Mouse (Mus musculus) thymus, postnatal 25 days (tissue): ENCODE data around the gene Psmd13.

Source experiments
- DNase-seq: peaks from one replicate; pipeline ENCODE4 v3.0.0; 2022

Gene Psmd13

DNA sequence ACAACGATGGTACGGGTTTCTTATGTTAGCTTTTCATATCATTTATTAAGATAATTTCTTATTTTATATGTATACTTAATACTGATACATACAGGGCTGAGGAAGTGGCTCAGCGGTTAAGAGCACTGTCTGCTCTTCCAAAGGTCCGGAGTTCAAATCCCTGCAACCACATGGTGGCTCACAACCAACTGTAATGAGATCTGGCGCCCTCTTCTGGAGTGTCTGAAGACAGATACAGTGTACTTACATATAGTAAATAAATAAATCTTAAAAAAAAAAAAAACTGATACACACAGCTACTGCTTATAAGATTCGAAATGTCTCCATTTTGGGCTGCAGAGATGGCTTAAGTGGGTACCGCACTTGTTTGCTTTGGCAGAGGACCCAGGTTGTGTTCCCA lies 25.9 kb downstream of the Psmd13 start:
- DNase-seq = no peak

GRCm38 (mm10) chr7:140908181-140908580 lies 26.4 kb downstream of the Psmd13 start:
- no peak for DNase-seq

GRCm38 (mm10) chr7:140908634-140909107 lies 26.9 kb downstream of the Psmd13 start:
- peak; percentile 78 for DNase-seq

GRCm38 (mm10) chr7:140912293-140912692 lies 30.5 kb downstream of the Psmd13 start:
- DNase-seq = no peak

GRCm38 (mm10) chr7:140912846-140913482 lies 31.2 kb downstream of the Psmd13 start:
- no peak for DNase-seq

DNA sequence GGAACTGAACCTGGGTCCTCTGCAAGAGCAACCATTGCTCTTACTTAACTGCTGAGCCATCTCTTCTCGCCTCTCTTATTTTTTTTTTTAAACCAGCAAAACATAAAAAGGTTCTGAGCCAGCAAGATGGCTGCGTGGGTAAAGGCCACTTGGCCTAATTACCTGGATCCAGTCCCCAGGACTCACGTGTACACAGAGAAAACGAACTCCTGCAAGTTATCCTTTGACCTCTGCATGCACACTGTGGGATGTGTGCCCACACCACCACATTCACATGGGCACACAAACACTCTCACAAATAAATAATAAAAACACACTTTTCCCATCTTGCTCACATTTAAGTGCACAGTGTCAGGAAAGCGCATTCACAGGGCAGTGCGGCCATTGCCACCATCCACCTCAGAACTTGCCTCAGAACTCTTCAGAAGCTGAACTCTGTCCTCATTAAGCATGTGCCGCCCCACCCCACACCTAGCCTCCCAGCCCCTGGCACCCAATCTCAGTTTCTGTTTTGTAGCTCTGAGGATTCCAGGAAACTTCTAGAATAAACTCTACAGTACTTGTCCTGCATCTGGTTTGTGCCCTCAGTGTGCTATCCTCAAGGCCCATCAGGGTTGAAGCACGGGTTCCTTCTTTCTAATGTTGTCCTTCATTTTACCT lies 32.4 kb downstream of the Psmd13 start:
- DNase-seq = no peak

GRCm38 (mm10) chr7:140919911-140920310 lies 38.1 kb downstream of the Psmd13 start:
- DNase-seq = no peak

- DNase-seq = no peak
These were observed 38.8 kb downstream of the Psmd13 start, which contains the start of gene Nlrp6 for GRCm38 (mm10) chr7:140920418-140921029. Gene Nlrp6, plus strand, starts transcription at chr7:140920902.

DNA sequence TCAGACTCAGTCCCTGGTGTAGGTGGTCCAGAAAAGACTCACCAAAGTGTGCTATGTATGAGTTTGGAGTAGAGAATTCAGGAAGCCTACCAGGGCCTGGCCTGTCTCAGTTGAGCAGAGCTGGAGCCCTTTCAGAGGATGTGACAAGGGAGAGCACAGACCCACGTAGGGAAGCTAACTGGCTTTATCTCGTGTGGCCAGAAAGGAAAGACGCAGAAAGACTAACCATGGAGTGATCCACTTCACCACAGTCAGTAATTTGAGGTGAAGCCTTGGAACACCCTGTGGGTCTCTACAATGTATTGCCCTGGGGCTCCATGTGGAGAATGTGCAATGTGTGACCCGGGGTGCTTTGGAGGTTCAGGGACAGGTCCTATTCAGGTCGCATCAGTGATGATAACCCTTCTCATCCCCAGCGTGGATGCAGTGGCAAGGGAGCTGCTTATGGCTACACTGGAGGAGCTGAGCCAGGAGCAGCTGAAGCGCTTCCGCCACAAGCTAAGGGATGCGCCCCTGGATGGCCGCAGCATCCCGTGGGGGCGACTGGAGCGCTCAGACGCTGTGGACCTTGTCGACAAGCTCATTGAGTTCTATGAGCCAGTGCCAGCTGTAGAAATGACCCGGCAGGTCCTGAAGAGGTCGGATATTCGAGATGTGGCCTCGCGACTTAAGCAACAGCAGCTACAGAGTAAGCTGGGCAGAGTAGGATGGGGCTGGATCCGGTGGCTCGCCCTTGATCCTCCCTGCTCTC lies 39.6 kb downstream of the Psmd13 start:
- DNase-seq = no peak

DNA sequence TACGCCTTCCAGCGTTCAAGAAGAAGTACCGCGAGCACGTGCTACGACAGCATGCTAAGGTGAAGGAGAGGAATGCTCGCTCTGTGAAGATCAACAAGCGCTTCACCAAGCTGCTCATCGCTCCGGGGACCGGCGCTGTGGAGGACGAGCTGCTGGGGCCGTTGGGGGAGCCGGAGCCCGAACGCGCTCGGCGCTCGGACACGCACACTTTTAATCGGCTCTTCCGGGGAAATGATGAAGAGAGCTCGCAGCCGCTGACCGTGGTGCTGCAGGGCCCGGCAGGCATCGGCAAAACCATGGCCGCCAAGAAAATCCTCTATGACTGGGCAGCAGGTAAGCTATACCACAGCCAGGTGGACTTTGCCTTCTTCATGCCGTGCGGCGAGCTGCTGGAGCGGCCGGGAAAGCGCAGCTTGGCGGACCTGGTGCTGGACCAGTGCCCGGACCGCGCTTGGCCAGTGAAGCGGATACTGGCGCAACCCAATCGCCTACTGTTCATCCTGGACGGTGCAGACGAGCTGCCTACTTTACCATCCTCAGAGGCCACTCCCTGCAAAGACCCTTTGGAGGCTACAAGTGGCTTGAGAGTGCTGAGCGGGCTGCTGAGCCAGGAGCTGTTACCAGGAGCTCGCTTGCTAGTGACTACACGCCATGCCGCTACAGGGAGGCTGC lies 40.8 kb downstream of the Psmd13 start:
- no peak for DNase-seq

DNA sequence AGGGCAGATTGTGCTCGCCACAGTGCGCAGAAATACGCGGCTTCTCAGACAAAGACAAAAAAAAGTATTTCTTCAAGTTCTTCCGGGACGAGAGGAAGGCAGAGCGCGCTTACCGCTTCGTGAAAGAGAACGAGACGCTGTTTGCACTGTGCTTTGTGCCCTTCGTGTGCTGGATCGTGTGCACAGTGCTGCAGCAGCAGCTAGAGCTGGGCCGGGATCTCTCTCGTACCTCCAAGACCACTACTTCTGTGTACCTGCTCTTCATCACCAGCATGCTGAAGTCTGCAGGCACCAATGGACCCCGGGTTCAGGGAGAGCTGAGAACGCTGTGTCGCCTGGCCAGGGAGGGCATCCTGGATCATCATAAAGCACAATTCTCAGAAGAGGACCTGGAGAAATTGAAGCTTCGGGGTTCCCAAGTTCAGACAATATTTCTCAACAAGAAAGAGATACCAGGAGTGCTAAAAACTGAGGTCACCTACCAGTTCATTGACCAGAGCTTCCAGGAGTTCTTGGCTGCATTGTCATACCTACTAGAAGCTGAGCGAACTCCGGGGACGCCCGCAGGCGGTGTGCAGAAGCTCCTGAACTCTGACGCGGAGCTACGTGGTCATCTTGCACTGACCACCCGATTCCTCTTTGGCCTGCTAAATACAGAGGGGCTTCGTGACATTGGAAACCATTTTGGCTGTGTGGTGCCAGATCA lies 41.5 kb downstream of the Psmd13 start:
- peak; percentile 12 for DNase-seq

DNA sequence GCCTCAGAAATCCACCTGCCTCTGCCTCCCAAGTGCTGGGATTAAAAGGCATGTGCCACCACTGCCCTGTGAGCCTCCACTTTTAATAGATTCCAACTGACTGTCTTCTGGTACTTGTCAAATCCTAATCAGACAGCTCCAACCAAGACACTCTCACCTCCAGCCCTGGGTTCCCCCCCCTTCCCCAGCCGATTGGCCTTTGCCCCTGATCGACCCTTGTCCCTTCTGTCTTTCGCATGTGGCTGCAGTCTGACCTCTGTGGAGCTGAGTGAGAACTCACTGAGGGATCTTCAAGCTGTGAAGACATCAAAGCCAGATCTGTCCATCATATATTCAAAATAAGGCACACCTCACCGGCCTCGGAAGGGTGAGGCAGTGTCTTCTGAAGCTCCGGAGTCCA lies 45.4 kb downstream of the Psmd13 start:
- no peak for DNase-seq

GRCm38 (mm10) chr7:140938436-140938835 lies 56.7 kb downstream of the Psmd13 start:
- peak; percentile 34 for DNase-seq

- DNase-seq = no peak
These were observed 57.1 kb downstream of the Psmd13 start for GRCm38 (mm10) chr7:140938896-140939295.

GRCm38 (mm10) chr7:140939669-140940171 lies 58.0 kb downstream of the Psmd13 start:
- DNase-seq = no peak

DNA sequence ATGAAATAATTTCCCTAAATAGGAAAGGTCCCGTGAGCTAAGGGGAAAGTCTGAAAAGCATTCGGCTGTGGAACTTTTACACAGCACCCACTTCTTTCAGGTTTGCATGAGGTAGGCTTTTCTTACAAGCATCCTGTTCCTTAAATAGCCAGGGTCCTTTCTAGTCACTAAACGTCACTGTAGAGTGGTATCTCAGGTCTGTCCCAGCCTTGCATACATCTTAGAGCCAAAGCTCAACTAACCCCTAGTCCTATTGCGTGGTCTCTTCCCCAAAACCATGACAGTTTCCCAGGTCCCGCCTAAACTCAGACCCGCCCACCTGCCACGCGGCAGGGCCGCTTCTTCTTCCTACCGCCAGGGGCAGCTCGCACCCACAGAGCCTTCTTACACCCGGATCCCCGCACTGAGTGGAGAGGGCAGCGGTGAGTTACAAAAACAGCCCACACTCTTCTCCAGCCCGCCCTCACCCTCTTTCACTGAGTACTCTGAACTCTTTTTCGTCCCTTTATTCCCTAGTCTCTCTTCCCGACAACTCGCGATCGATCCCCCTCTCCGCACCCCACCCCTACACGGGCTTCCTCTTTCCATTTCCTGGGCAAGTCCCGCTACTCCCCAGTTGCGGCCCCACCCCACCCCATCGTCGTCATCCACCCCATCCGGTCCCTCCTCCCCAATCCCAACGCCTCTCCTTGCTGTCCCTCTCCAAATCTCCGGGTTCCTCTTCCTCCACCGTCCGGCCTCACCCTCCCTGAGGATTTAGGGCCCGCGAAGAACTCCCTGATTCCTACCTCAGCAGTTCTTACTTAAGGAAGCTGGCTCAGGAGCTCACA lies 59.7 kb downstream of the Psmd13 start, which contains the start of gene Pgghg:
TSS of gene Pgghg (plus strand) at position 170 of the 830 bp plus-strand sequence.
- DNase-seq = peak; percentile 81

DNA sequence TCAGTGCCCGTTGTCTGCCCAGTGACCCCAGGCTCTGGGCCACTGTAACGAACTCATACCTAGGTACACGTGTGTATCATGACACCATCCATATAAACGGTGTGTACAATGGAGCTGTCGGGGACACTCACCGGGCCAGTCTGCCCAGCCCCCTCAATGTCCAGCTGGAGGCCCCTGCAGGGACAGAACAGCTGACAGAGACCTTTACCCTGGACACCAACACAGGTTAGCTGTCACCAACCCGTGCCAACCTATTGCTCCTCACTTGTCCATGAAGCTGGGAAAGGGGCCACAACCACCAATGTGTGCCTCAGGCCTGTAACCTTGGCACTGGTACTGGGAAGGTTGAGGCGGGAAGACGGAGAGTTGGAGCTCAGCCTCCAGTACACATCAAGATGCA lies 60.6 kb downstream of the Psmd13 start:
- DNase-seq = no peak

DNA sequence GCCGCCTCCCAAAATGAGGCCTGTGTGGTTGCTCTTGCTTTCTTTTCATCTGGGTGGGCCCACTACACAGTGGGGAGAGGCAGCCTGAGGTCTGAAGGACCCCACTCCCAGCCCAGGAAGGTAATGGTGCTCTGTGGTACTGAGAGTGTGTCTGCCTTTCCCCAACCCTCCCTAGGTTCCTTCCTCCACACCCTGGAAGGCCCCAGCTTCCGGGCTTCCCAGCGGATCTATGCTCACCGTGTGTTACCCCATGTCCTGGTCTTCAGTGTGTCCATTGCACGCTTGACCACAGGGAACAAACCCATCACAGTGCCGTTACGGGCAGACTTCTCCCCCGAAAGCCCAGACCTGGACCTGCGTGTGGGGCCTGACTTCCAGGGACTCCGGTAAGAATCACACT lies 61.0 kb downstream of the Psmd13 start:
- no peak for DNase-seq

GRCm38 (mm10) chr7:140943356-140943755 lies 61.6 kb downstream of the Psmd13 start:
- DNase-seq = no peak

DNA sequence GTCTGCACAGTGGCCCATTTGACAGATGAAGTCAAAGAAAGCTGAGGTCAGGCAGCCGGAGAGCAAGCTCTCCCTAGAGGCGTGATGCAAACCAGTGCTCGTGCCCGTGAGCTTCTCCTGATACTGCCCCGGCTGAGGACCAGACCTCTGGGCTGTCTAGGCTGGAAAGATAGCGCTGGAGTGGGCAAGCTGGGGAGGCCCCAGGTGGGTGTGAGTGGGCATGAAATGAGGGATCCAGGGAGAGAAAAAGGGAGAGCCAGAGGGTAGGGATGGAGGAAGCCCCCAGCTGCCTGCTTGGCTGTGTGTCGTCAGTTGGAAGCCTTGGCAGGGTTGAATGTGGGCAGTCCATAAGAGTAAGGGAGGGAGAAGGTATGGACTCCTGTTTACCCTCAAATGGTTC lies 62.5 kb downstream of the Psmd13 start:
- no peak for DNase-seq

DNA sequence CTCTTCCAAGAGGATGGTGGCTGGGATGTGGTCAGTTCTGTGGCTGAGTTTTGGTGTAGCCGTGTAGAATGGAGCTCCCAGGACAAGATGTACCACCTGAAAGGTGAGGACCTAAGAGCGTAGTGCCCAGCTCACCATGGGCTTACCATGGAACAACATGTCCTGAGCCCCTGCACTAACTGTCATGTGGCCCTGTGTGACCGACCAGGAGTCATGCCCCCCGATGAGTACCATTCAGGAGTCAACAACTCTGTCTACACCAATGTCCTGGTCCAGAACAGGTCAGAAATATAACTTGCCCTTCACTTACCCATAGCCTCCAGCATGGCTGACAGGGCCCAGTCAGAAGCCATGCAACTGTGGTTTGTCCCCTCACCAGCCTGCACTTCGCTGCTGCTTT lies 63.5 kb downstream of the Psmd13 start:
- DNase-seq = no peak
